Comparison of ENCODE assay signal across 8 mouse cellular contexts in genomic region chr4:103313587-103314525, GRCm38 (mm10). TPM values are rescaled to one million over a fixed set of nuclear protein-coding genes. Genes with fewer than 3 reads are reported as not detected.
A peak's percentile ranks its signal among the peaks of the same experiment; 100 is the strongest.
DNase-seq lines count a peak whose midpoint lies in the region; ATAC-seq and TF ChIP-seq lines count a peak whose summit lies in the region.

Gene Oma1, plus strand, starts transcription at chr4:103313812.

- no peaks in the 10 kb centered on the region for H3K4me1 ChIP-seq in cortical plate, adult 2 months (ENCODE audit: control insufficient read depth, insufficient read depth, low read length)
- peaks cover 27% of the 10 kb centered on the region for H3K4me1 ChIP-seq in megakaryocyte, embryonic 14.5 days

- H3K27me3 ChIP-seq in megakaryocyte, embryonic 14.5 days (replicated peaks) = no peaks in the 10 kb centered on the region

- peak; percentile 98 for DNase-seq in gastrocnemius, adult 8-10 months (ENCODE audit: low spot score in 2 of 2)
- DNase-seq in hindlimb bud, embryonic 11.5 days (ENCODE audit: extremely low spot score, low read depth, low spot score) = peak; percentile 73
- peak; percentile 87 to 95 for DNase-seq in left cerebral cortex, adult 8-10 months (ENCODE audit: low spot score in 2 of 2)
- peak; percentile 97 to 98 for DNase-seq in right cerebral cortex, postnatal 10 days (ENCODE audit: low spot score in 2 of 2)
- DNase-seq in urinary bladder, postnatal 25 days (ENCODE audit: low spot score) = peak; percentile 99

- H3K9me3 ChIP-seq in megakaryocyte, embryonic 14.5 days = no peaks in the 10 kb centered on the region

- ATAC-seq in activated CD4-positive, CD25-positive, alpha-beta regulatory T cell, adult 4 months = peak; percentile 94

- TF ChIP-seq CTCF in cortical plate, adult 2 months (IDR thresholded peaks at IDR 0.05; ENCODE audit: extremely low read depth, insufficient read depth, low read length) = peak; percentile 47

- TF ChIP-seq POLR2A in cortical plate, adult 2 months (IDR thresholded peaks at IDR 0.05; ENCODE audit: extremely low read depth, insufficient read depth, low read length) = peak; percentile 53; the same call in 1 of the 2 replicates

- H3K4me3 ChIP-seq in cortical plate, adult 2 months (ENCODE audit: insufficient read depth, low read length) = peak within 1 kb of the TSS; percentile 62
- peak within 1 kb of the TSS; percentile 99 for H3K4me3 ChIP-seq in megakaryocyte, embryonic 14.5 days (replicated peaks)

- H3K27ac ChIP-seq in cortical plate, adult 2 months (ENCODE audit: insufficient read depth, low read length) = peak within 1 kb of the TSS; percentile 57

- peaks cover 4% of the 10 kb centered on the region for H3K36me3 ChIP-seq in megakaryocyte, embryonic 14.5 days (replicated peaks; ENCODE audit: low read length)

RNA-seq across cellular contexts. Expression of gene Oma1, which starts in this region (rescaled TPM):
- 10 to 100 TPM; 23.7 to 25.4 TPM for polyA plus RNA-seq in activated CD4-positive, CD25-positive, alpha-beta regulatory T cell, adult 4 months (2017; shearing (Covaris generic))
- polyA plus RNA-seq in cortical plate, adult 2 months (2012; rRNA removed) = 6.0 and 6.7 TPM in 2 replicates
- total RNA-seq in gastrocnemius, adult 8-10 months (2022) = 10 to 100 TPM; 25.0 to 31.0 (median 28.4) TPM
- total RNA-seq in left cerebral cortex, adult 8-10 months (2022) = 10 to 100 TPM in 2 of 4 experiments, 1 to 10 TPM in 2; 8.5 to 11.2 (median 10.2) TPM
- 0.55 TPM in 1 of 2 replicates, not detected in the other for polyA plus RNA-seq in megakaryocyte, embryonic 14.5 days (2012; ENCODE audit: insufficient read depth, low replicate concordance)

Comparison
In these comparisons a context has a peak if more than half of its experiments do, and no peak if none do; other contexts are left out.
1. Peak in every context shown above with its lines: DNase-seq, ATAC-seq, H3K4me3 ChIP-seq and H3K27ac ChIP-seq.